Mouse (Mus musculus) midbrain, embryonic 12.5 days (tissue): ENCODE measurements around the gene Dnah14. TPM values are rescaled to one million over a fixed set of nuclear protein-coding genes. Genes with fewer than 3 reads are reported as not detected.

ENCODE experiments used
- ATAC-seq: fragments of 200-750 bp; cut with Nextera tagmentation; 2 replicates; pipeline ENCODE4 v1.8.0; 2017; ENCODE audit warnings: low read depth, moderate TSS enrichment, moderate library complexity; ENCODE audit not compliant: low FRiP score
- H3K27ac ChIP-seq: fragments of 300-500 bp; sonication (generic); replicated peaks from 2 replicates; pipeline ENCODE4 v1.5.1; 2016; ENCODE audit warnings: mild to moderate bottlenecking
- H3K27me3 ChIP-seq: fragments of 300-500 bp; sonication (generic); 2 replicates; pipeline ENCODE4 v1.6.1; 2016; ENCODE audit warnings: mild to moderate bottlenecking
- H3K36me3 ChIP-seq: fragments of 300-500 bp; sonication (generic); 2 replicates; pipeline ENCODE4 v1.6.1; 2016
- H3K4me1 ChIP-seq: fragments of 300-500 bp; sonication (generic); 2 replicates; pipeline ENCODE4 v1.6.1; 2016
- H3K4me2 ChIP-seq: fragments of 300-500 bp; sonication (generic); replicated peaks from 2 replicates; pipeline ENCODE4 v1.6.1; 2016; ENCODE audit warnings: mild to moderate bottlenecking, moderate library complexity
- H3K4me3 ChIP-seq: fragments of 300-500 bp; sonication (generic); 2 replicates; pipeline ENCODE4 v1.5.1; 2016; ENCODE audit warnings: mild to moderate bottlenecking
- H3K9ac ChIP-seq: fragments of 300-500 bp; sonication (generic); replicated peaks from 2 replicates; pipeline ENCODE4 v1.6.1; 2016; ENCODE audit warnings: mild to moderate bottlenecking, moderate library complexity
- H3K9me3 ChIP-seq: fragments of 300-500 bp; sonication (generic); 2 replicates; pipeline ENCODE4 v1.6.1; 2016; ENCODE audit warnings: mild to moderate bottlenecking
- WGBS: fragments of 180-500 bp; shearing (Covaris S2); methylation state at CpG from one replicate; pipeline ENCODE4 v1.1.7; 2016; 5-methylcytosine and 5-hydroxymethylcytosine counted together
- polyA plus RNA-seq: library from polyadenylated mRNA; unstranded; fragments of >200 nt; fragmentation: Nextera tagmentation; extraction: Ambion mirVana; gene quantifications from 2 replicates; pipeline ENCODE4 v1.2.1, GENCODE M21; 2016

Gene Dnah14
- polyA plus RNA-seq, 1 experiment from 2014 or later: 1.8 TPM

- Histone ChIP-seq H3K27ac (no peak overlapping the region), H3K4me1 (0 out of 2 replicates have a peak, but pooled peaks cover 6% of the 10 kb centered on the region), H3K9me3 (no peaks in the 10 kb centered on the region), H3K4me2 (no peak overlapping the region), H3K4me3 (no peak overlapping the region), H3K36me3 (no peaks in the 10 kb centered on the region), H3K27me3 (no peaks in the 10 kb centered on the region), H3K9ac (no peak overlapping the region)
- 89% methylated on average over 5 of the region's 5 CpGs for WGBS
- ATAC-seq: no peak
Observed at GRCm38 (mm10) chr1:181555475-181555874, 20.9 kb upstream of the Dnah14 start.

- peaks cover 12% of the 10 kb centered on the region; the same call in 1 of the 2 replicates for H3K4me1 ChIP-seq
- H3K36me3 ChIP-seq: no peaks in the 10 kb centered on the region
- ATAC-seq: no peak
- WGBS: 66% methylated on average over 10 of the region's 10 CpGs
- no peaks in the 10 kb centered on the region for H3K27me3 ChIP-seq
- no peak overlapping the region for H3K9ac ChIP-seq
- no peak overlapping the region for H3K4me2 ChIP-seq
- H3K9me3 ChIP-seq: no peaks in the 10 kb centered on the region
- no peak overlapping the region for H3K4me3 ChIP-seq
- H3K27ac ChIP-seq: no peak overlapping the region
Observed at GRCm38 (mm10) chr1:181559655-181560054, 16.7 kb upstream of the Dnah14 start.

- Histone ChIP-seq H3K27me3 (no peaks in the 10 kb centered on the region), H3K27ac (no peak overlapping the region), H3K4me2 (no peak overlapping the region), H3K9me3 (no peaks in the 10 kb centered on the region), H3K36me3 (no peaks in the 10 kb centered on the region), H3K4me1 (peaks cover 12% of the 10 kb centered on the region; the same call in 1 of the 2 replicates), H3K4me3 (no peak overlapping the region), H3K9ac (no peak overlapping the region)
- ATAC-seq: no peak
- WGBS: 92% methylated on average over 6 of the region's 6 CpGs
Observed at GRCm38 (mm10) chr1:181560325-181560724, 16.0 kb upstream of the Dnah14 start.

- WGBS: 64% methylated on average over 9 of the region's 9 CpGs
- Histone ChIP-seq H3K36me3 (no peaks in the 10 kb centered on the region), H3K9me3 (no peaks in the 10 kb centered on the region), H3K4me1 (peaks cover 12% of the 10 kb centered on the region; the same call in 1 of the 2 replicates), H3K9ac (no peak overlapping the region), H3K4me3 (no peak overlapping the region), H3K27me3 (no peaks in the 10 kb centered on the region), H3K4me2 (no peak overlapping the region), H3K27ac (no peak overlapping the region)
- no peak for ATAC-seq
Observed at GRCm38 (mm10) chr1:181560896-181561767, 15.2 kb upstream of the Dnah14 start.

- ATAC-seq: no peak
- no peak overlapping the region for H3K4me3 ChIP-seq
- no peaks in the 10 kb centered on the region for H3K9me3 ChIP-seq
- H3K4me1 ChIP-seq: peaks cover 12% of the 10 kb centered on the region; the same call in 1 of the 2 replicates
- no peaks in the 10 kb centered on the region for H3K27me3 ChIP-seq
- no peak overlapping the region for H3K4me2 ChIP-seq
- no peaks in the 10 kb centered on the region for H3K36me3 ChIP-seq
- H3K9ac ChIP-seq: no peak overlapping the region
- WGBS: 16% methylated on average over 8 of the region's 8 CpGs
- no peak overlapping the region for H3K27ac ChIP-seq
Observed at GRCm38 (mm10) chr1:181561768-181562444, 14.5 kb upstream of the Dnah14 start.

- Histone ChIP-seq H3K4me2 (no peak overlapping the region), H3K36me3 (no peaks in the 10 kb centered on the region), H3K9ac (no peak overlapping the region), H3K4me3 (no peak overlapping the region), H3K9me3 (no peaks in the 10 kb centered on the region), H3K27ac (no peak overlapping the region), H3K4me1 (no peaks in the 10 kb centered on the region), H3K27me3 (no peaks in the 10 kb centered on the region)
- 75% methylated on average over 9 of the region's 9 CpGs for WGBS
- ATAC-seq: no peak
Observed at GRCm38 (mm10) chr1:181569447-181569846, 6.9 kb upstream of the Dnah14 start.

- Histone ChIP-seq H3K4me2 (no peak overlapping the region), H3K4me3 (no peak overlapping the region), H3K27me3 (no peaks in the 10 kb centered on the region), H3K36me3 (no peaks in the 10 kb centered on the region), H3K9me3 (no peaks in the 10 kb centered on the region), H3K4me1 (no peaks in the 10 kb centered on the region), H3K27ac (no peak overlapping the region), H3K9ac (no peak overlapping the region)
- no peak for ATAC-seq
- WGBS: 62% methylated on average over 8 of the region's 8 CpGs
Observed at GRCm38 (mm10) chr1:181583152-181583551, 6.8 kb downstream of the Dnah14 start.

- Histone ChIP-seq H3K27ac (no peak overlapping the region), H3K27me3 (no peaks in the 10 kb centered on the region), H3K9ac (no peak overlapping the region), H3K4me2 (no peak overlapping the region), H3K9me3 (no peaks in the 10 kb centered on the region), H3K4me1 (no peaks in the 10 kb centered on the region), H3K36me3 (no peaks in the 10 kb centered on the region), H3K4me3 (no peak overlapping the region)
- WGBS: 84% methylated on average over 6 of the region's 6 CpGs
- no peak for ATAC-seq
Observed at GRCm38 (mm10) chr1:181589116-181589515, 12.8 kb downstream of the Dnah14 start.

GRCm38 (mm10) chr1:181599376-181599775 is 23.0 kb downstream of the Dnah14 start:
- no peak for ATAC-seq
- no peak overlapping the region for H3K9ac ChIP-seq
- no peaks in the 10 kb centered on the region for H3K9me3 ChIP-seq
- no peaks in the 10 kb centered on the region for H3K36me3 ChIP-seq
- no peak overlapping the region for H3K4me3 ChIP-seq
- no peaks in the 10 kb centered on the region for H3K27me3 ChIP-seq
- no peaks in the 10 kb centered on the region for H3K4me1 ChIP-seq
- no peak overlapping the region for H3K4me2 ChIP-seq
- no peak overlapping the region for H3K27ac ChIP-seq
- WGBS: 75% methylated on average over 4 of the region's 4 CpGs

GRCm38 (mm10) chr1:181611118-181611517 is 34.8 kb downstream of the Dnah14 start:
- H3K4me3 ChIP-seq: no peak overlapping the region
- WGBS: 64% methylated on average over 3 of the region's 3 CpGs

GRCm38 (mm10) chr1:181615866-181616491 is 39.6 kb downstream of the Dnah14 start:
- Histone ChIP-seq H3K27me3 (no peaks in the 10 kb centered on the region), H3K4me3 (no peak overlapping the region), H3K36me3 (no peaks in the 10 kb centered on the region), H3K4me2 (no peak overlapping the region), H3K9me3 (no peaks in the 10 kb centered on the region), H3K4me1 (no peaks in the 10 kb centered on the region), H3K9ac (no peak overlapping the region), H3K27ac (no peak overlapping the region)
- 49% methylated on average over 11 of the region's 11 CpGs for WGBS
- no peak for ATAC-seq

More at GRCm38 (mm10) chr1:181611118-181611517, 34.8 kb downstream of the Dnah14 start:
- Histone ChIP-seq H3K9me3 (no peaks in the 10 kb centered on the region), H3K27ac (no peak overlapping the region), H3K9ac (no peak overlapping the region), H3K4me1 (no peaks in the 10 kb centered on the region), H3K36me3 (no peaks in the 10 kb centered on the region), H3K4me2 (no peak overlapping the region), H3K27me3 (no peaks in the 10 kb centered on the region)
- no peak for ATAC-seq

GRCm38 (mm10) chr1:181617332-181617731 is 41.0 kb downstream of the Dnah14 start:
- Histone ChIP-seq H3K36me3 (no peaks in the 10 kb centered on the region), H3K4me1 (no peaks in the 10 kb centered on the region), H3K27me3 (no peaks in the 10 kb centered on the region), H3K9me3 (no peaks in the 10 kb centered on the region), H3K4me3 (no peak overlapping the region), H3K27ac (no peak overlapping the region), H3K9ac (no peak overlapping the region), H3K4me2 (no peak overlapping the region)
- ATAC-seq: no peak
- WGBS: 47% methylated on average over 5 of the region's 5 CpGs
